Mouse (Mus musculus): ENCODE measurements around the gene Actr1a. TPM values are rescaled to one million over a fixed set of nuclear protein-coding genes. Genes with fewer than 3 reads are reported as not detected.

Gene Actr1a
- polyA plus RNA-seq, 1 experiment from 2014 or later = 338 TPM

DNA sequence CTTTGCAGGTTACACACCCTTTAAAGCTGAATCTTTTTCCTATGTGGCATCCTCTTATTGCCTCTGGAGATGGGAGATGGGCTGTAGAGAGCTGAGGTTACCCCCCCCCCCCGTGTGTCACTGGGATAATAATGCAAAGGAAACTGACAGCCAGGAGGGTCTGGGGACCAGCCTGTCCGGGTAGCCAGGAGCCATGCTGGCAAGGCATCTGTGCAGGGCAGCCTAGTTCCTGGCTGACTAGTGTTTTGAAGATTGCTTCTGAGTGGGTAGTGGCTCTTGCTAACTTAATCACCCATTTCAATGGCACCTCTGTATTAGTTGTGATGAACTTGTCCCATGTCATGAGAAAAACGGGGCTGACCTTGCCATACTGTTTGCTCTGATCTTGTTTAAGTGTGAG, 2.9 kb upstream of the Actr1a start:
- Histone ChIP-seq H3K27me3 (no peaks in the 10 kb centered on the region), H3K9me3 (no peaks in the 10 kb centered on the region), H3K4me3 (peak overlapping the region; percentile 69), H3K27ac (replicated peaks) (no peak overlapping the region), H3K36me3 (peaks cover 13% of the 10 kb centered on the region), H3K4me2 (peak overlapping the region; percentile 93), H3K4me1 (replicated peaks) (peaks cover 50% of the 10 kb centered on the region), H3K9ac (peak overlapping the region; percentile 28; the same call in 1 of the 2 replicates)
- no peak for ATAC-seq (ENCODE audit: low FRiP score, low read depth)
- 36% methylated on average over 3 of the region's 3 CpGs for WGBS

GRCm38 (mm10) chr19:46397436-46398001, 2.0 kb upstream of the Actr1a start:
- peaks cover 53% of the 10 kb centered on the region for H3K4me1 ChIP-seq (replicated peaks)
- 2% methylated on average over 19 of the region's 19 CpGs for WGBS

GRCm38 (mm10) chr19:46396686-46397435, 1.3 kb upstream of the Actr1a start, which contains the start of gene Sufu:
Gene Sufu (plus strand): TSS chr19:46396896.
- H3K4me3 ChIP-seq = peak within 1 kb of the TSS; percentile 85
- WGBS = under 1% methylated on average over 57 of the region's 57 CpGs
- no peaks in the 10 kb centered on the region for H3K9me3 ChIP-seq
- H3K36me3 ChIP-seq = peaks cover 8% of the 10 kb centered on the region; the same call in 1 of the 2 replicates
- peaks cover 53% of the 10 kb centered on the region for H3K4me1 ChIP-seq (replicated peaks)
- ATAC-seq (ENCODE audit: low FRiP score, low read depth) = peak; percentile 91
- no peaks in the 10 kb centered on the region for H3K27me3 ChIP-seq
- peak within 1 kb of the TSS; percentile 91 for H3K27ac ChIP-seq (replicated peaks)
- peak within 1 kb of the TSS; percentile 84 for H3K9ac ChIP-seq
- H3K4me2 ChIP-seq = peak within 1 kb of the TSS; percentile 93

More at GRCm38 (mm10) chr19:46397436-46398001, 2.0 kb upstream of the Actr1a start:
- Histone ChIP-seq H3K9ac (peak overlapping the region; percentile 73), H3K4me3 (peak overlapping the region; percentile 69), H3K9me3 (no peaks in the 10 kb centered on the region), H3K27ac (replicated peaks) (peak overlapping the region; percentile 88), H3K36me3 (peaks cover 11% of the 10 kb centered on the region; the same call in 1 of the 2 replicates), H3K4me2 (peak overlapping the region; percentile 93), H3K27me3 (no peaks in the 10 kb centered on the region)
- no peak for ATAC-seq (ENCODE audit: low FRiP score, low read depth)

DNA sequence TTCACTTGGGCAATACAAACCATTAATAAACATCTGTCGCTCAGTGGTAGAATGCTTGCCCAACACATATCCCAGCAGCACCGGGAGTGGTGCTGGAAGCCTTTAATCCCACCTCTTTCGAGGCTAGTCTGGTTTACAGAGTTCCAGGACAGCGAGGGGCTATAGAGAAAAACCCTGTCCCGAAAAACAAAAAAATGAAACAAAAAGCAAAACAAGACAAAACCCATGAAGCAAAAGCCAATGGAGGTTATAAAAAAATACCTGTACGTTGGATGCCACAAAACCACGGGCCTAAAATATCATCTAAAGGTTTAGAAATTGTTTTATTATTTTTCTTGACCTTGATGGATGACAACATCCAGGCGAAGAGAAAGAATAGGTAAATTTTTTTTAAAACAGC, 561 bp upstream of the Actr1a start:
- Histone ChIP-seq H3K9me3 (no peaks in the 10 kb centered on the region), H3K27me3 (no peaks in the 10 kb centered on the region), H3K4me3 (peak overlapping the region; percentile 85), H3K4me1 (replicated peaks) (peaks cover 53% of the 10 kb centered on the region), H3K4me2 (peak overlapping the region; percentile 93), H3K36me3 (peaks cover 3% of the 10 kb centered on the region; the same call in 1 of the 2 replicates), H3K9ac (peak overlapping the region; percentile 84; the same call in 1 of the 2 replicates), H3K27ac (replicated peaks) (peak overlapping the region; percentile 91)
- no peak for ATAC-seq (ENCODE audit: low FRiP score, low read depth)
- 13% methylated on average over 8 of the region's 8 CpGs for WGBS

GRCm38 (mm10) chr19:46394712-46395108, 838 bp downstream of the Actr1a start:
- H3K4me2 ChIP-seq = peak overlapping the region; percentile 93
- H3K36me3 ChIP-seq = no peaks in the 10 kb centered on the region
- ATAC-seq (ENCODE audit: low FRiP score, low read depth) = no peak
- H3K4me1 ChIP-seq (replicated peaks) = peaks cover 49% of the 10 kb centered on the region
- H3K27me3 ChIP-seq = no peaks in the 10 kb centered on the region
- 7% methylated on average over 10 of the region's 10 CpGs for WGBS
- peak overlapping the region; percentile 84 for H3K9ac ChIP-seq
- peak overlapping the region; percentile 85 for H3K4me3 ChIP-seq
- no peaks in the 10 kb centered on the region for H3K9me3 ChIP-seq
- H3K27ac ChIP-seq (replicated peaks) = no peak overlapping the region

- Histone ChIP-seq H3K9me3 (no peaks in the 10 kb centered on the region), H3K27me3 (no peaks in the 10 kb centered on the region), H3K27ac (replicated peaks) (no peak overlapping the region), H3K4me1 (replicated peaks) (peaks cover 25% of the 10 kb centered on the region), H3K4me2 (no peak overlapping the region), H3K4me3 (no peak overlapping the region), H3K9ac (no peak overlapping the region), H3K36me3 (peaks cover 7% of the 10 kb centered on the region)
- 38% methylated on average over 4 of the region's 4 CpGs for WGBS
- no peak for ATAC-seq (ENCODE audit: low FRiP score, low read depth)
These were observed 3.5 kb downstream of the Actr1a start for GRCm38 (mm10) chr19:46392018-46392417.

DNA sequence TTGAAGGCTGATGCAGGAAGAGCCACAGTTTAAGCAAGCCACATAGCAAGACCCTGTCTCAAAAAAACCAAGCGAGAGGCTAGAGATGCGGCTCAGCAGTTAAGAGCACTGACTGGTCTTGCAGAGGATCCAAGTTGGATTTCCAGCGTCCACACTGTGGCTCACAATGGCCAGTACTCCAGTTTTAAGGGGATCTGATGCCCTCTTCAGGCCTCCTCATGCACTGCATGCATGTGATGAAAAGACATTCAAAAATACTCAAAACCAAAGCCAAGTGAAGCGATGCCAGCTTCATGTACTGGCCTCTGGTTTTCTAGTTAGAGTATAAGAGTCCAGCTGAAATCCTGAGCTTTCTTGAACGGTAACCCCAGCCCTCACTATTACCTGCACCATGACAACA, 5.7 kb downstream of the Actr1a start:
- no peak overlapping the region for H3K9ac ChIP-seq
- no peaks in the 10 kb centered on the region for H3K27me3 ChIP-seq
- 87% methylated on average over 5 of the region's 5 CpGs for WGBS
- no peak overlapping the region for H3K4me3 ChIP-seq
- H3K9me3 ChIP-seq = no peaks in the 10 kb centered on the region
- no peak overlapping the region for H3K27ac ChIP-seq (replicated peaks)
- peaks cover 21% of the 10 kb centered on the region for H3K36me3 ChIP-seq
- ATAC-seq (ENCODE audit: low FRiP score, low read depth) = no peak
- no peak overlapping the region for H3K4me2 ChIP-seq
- H3K4me1 ChIP-seq (replicated peaks) = peaks cover 17% of the 10 kb centered on the region

GRCm38 (mm10) chr19:46382275-46382674, 13.3 kb downstream of the Actr1a start:
- Histone ChIP-seq H3K27ac (replicated peaks) (no peak overlapping the region), H3K4me3 (no peak overlapping the region), H3K9me3 (no peaks in the 10 kb centered on the region), H3K4me2 (no peak overlapping the region), H3K27me3 (no peaks in the 10 kb centered on the region), H3K9ac (no peak overlapping the region), H3K36me3 (peaks cover 87% of the 10 kb centered on the region), H3K4me1 (replicated peaks) (no peaks in the 10 kb centered on the region)
- WGBS = 91% methylated on average over 9 of the region's 9 CpGs
- no peak for ATAC-seq (ENCODE audit: low FRiP score, low read depth)

DNA sequence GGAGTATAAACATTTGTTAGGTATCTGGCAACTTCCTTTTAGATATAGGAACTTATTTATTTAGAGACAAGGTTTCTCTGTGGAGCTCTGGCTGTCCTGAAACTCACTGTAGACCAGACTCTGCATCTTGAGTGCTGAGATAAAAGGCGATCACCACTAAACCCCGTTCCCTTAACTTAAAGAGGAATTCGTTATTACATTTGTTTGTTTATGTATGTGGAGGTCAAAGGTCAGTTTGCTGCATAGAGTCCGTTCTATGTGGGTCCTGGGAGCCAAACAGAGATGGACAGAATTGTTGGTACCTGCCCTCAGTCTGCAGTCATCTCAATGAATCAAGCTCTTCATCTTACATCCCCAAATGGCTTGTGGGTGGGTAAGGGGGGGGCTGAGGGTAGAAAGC, 19.7 kb downstream of the Actr1a start:
- Histone ChIP-seq H3K36me3 (peaks cover 38% of the 10 kb centered on the region), H3K4me2 (no peak overlapping the region)

DNA sequence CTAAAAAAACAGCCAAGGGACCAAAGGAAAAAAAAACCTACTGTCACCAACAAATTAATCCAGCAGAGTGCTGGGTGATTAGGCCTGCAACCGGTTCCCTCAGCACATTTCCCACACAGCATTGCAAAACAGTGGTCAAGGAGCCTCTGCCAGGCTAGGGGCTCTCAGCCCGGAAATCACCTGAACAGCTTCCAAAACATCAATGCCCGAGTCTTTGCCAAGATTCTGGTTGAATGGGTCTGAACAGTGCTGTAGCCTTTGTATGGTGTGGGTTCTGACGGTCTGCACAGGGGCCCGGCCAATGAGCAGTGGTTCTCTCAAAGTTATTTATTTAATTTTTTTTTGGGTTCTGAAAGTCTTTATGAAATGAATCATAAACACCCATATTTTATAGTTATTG, 20.1 kb downstream of the Actr1a start:
- Histone ChIP-seq H3K27me3 (no peaks in the 10 kb centered on the region), H3K4me1 (replicated peaks) (0 out of 2 replicates have a peak, but pooled peaks cover 5% of the 10 kb centered on the region), H3K4me2 (no peak overlapping the region), H3K36me3 (peaks cover 34% of the 10 kb centered on the region), H3K9ac (no peak overlapping the region), H3K27ac (replicated peaks) (no peak overlapping the region; the same call in 1 of the 2 replicates), H3K9me3 (no peaks in the 10 kb centered on the region), H3K4me3 (no peak overlapping the region)
- WGBS = 51% methylated on average over 5 of the region's 5 CpGs
- ATAC-seq (ENCODE audit: low FRiP score, low read depth) = peak; percentile 53

More for the DNA sequence above, 19.7 kb downstream of the Actr1a start:
- Histone ChIP-seq H3K9ac (no peak overlapping the region), H3K9me3 (no peaks in the 10 kb centered on the region), H3K4me1 (replicated peaks) (0 out of 2 replicates have a peak, but pooled peaks cover 5% of the 10 kb centered on the region), H3K4me3 (no peak overlapping the region), H3K27ac (replicated peaks) (no peak overlapping the region; the same call in 1 of the 2 replicates), H3K27me3 (no peaks in the 10 kb centered on the region)
- ATAC-seq (ENCODE audit: low FRiP score, low read depth) = no peak
- 67% methylated on average over 4 of the region's 4 CpGs for WGBS

DNA sequence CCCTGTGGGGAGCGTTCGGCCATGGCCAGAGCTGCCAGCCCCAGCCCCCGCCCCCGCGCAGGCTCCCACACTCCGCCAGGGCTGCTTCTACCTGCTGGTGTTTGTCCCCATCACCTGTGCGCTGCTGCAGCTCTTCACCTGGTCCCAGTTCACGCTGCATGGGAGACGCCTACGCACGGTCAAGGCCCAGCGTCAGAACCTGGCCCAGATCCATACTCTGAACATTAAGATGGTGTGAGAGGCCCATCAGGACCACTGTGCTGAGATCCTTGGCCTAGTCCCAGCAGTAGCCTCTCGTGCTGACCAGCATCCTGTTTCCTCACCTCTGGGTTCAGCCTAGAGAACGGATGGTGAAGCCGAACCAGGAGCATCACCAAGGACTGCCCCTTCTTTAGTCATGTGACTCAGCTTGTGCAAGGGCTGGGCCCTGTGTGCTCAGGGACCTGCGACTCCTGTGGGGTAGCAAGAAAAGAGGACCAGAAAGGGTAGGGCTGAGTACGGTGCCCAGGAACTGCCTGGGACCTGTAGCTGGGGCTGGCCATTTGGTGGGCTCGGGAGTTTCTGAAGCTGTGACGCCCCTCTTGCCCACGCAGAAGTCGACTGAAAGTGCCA, 21.0 kb downstream of the Actr1a start:
- Histone ChIP-seq H3K27me3 (no peaks in the 10 kb centered on the region), H3K4me2 (no peak overlapping the region), H3K9ac (no peak overlapping the region), H3K27ac (replicated peaks) (0 out of 2 replicates have a peak overlapping the region, but pooled peaks have one; percentile 26), H3K4me3 (no peak overlapping the region), H3K36me3 (peaks cover 27% of the 10 kb centered on the region), H3K9me3 (no peaks in the 10 kb centered on the region), H3K4me1 (replicated peaks) (0 out of 2 replicates have a peak, but pooled peaks cover 5% of the 10 kb centered on the region)
- 42% methylated on average over 21 of the region's 21 CpGs for WGBS
- ATAC-seq (ENCODE audit: low FRiP score, low read depth) = peak; percentile 52; the same call in 1 of the 2 replicates

GRCm38 (mm10) chr19:46369204-46369603, 26.3 kb downstream of the Actr1a start:
- H3K9ac ChIP-seq = no peak overlapping the region
- ATAC-seq (ENCODE audit: low FRiP score, low read depth) = no peak
- no peaks in the 10 kb centered on the region for H3K9me3 ChIP-seq
- no peaks in the 10 kb centered on the region for H3K36me3 ChIP-seq
- H3K4me1 ChIP-seq (replicated peaks) = 0 out of 2 replicates have a peak, but pooled peaks cover under 1% of the 10 kb centered on the region
- H3K4me2 ChIP-seq = no peak overlapping the region
- no peak overlapping the region for H3K4me3 ChIP-seq
- 32% methylated on average over 4 of the region's 4 CpGs for WGBS
- no peaks in the 10 kb centered on the region for H3K27me3 ChIP-seq
- H3K27ac ChIP-seq (replicated peaks) = no peak overlapping the region
